Mouse (Mus musculus) C2C12 (cell line): Measurements from ENCODE around the gene Tle4. TPM values are rescaled to one million over a fixed set of nuclear protein-coding genes. Genes with fewer than 3 reads are reported as not detected.

Experiments used
- H3K27me3 ChIP-seq: one replicate; pipeline ENCODE4 v1.6.1; 2011; ENCODE audit not compliant: control insufficient read depth, insufficient read depth, insufficient read length
- H3K36me3 ChIP-seq: one replicate; pipeline ENCODE4 v1.6.1; 2011; ENCODE audit not compliant: control insufficient read depth, insufficient read depth
- H3K4me3 ChIP-seq: one replicate; pipeline ENCODE4 v1.5.1; 2011; ENCODE audit warnings: mild to moderate bottlenecking, control low read depth; ENCODE audit not compliant: poor library complexity, insufficient read depth, severe bottlenecking
- H3K79me2 ChIP-seq: one replicate; pipeline ENCODE4 v1.6.1; 2011; ENCODE audit not compliant: control insufficient read depth, insufficient read depth
- H3K79me3 ChIP-seq: one replicate; pipeline ENCODE4 v1.6.1; 2011; ENCODE audit warnings: low read depth, control low read depth
- H3ac ChIP-seq: one replicate; pipeline ENCODE3; 2011; ENCODE audit warnings: low read depth; ENCODE audit not compliant: control insufficient read depth, insufficient read length
- CEBPB ChIP-seq: IDR thresholded peaks from one replicate; pipeline ENCODE4 v1.6.1; 2011; ENCODE audit warnings: low read depth, mild to moderate bottlenecking, control low read depth, moderate library complexity
- CTCF ChIP-seq: IDR thresholded peaks from one replicate; pipeline ENCODE4 v1.5.1; 2011; ENCODE audit not compliant: control insufficient read depth, insufficient read depth, insufficient read length
- FOSL1 ChIP-seq: IDR thresholded peaks from one replicate; pipeline ENCODE4 v1.8.0; 2011; ENCODE audit warnings: mild to moderate bottlenecking, low read length; ENCODE audit not compliant: poor library complexity, insufficient read depth, severe bottlenecking
- MAX ChIP-seq: IDR thresholded peaks from one replicate; pipeline ENCODE4 v1.6.1; 2011; ENCODE audit warnings: mild to moderate bottlenecking, control low read depth
- MYOD1 ChIP-seq: IDR thresholded peaks from one replicate; pipeline ENCODE4 v1.6.1; 2011; ENCODE audit warnings: low read depth; ENCODE audit not compliant: control insufficient read depth, insufficient read length
- MYOG ChIP-seq: IDR thresholded peaks from one replicate; pipeline ENCODE4 v1.6.1; 2011; ENCODE audit not compliant: control insufficient read depth, insufficient read length; ENCODE audit errors: extremely low read depth
- USF1 ChIP-seq: IDR thresholded peaks from one replicate; pipeline ENCODE4 v1.6.1; 2011; ENCODE audit warnings: low read depth, mild to moderate bottlenecking, control low read depth, moderate library complexity
- polyA plus RNA-seq: library from polyadenylated mRNA; unstranded; fragments of >200 nt; fragmentation: generic; extraction: Trizol; gene quantifications from one replicate; pipeline ENCODE4 v1.2.1, GENCODE M21; 2012; ENCODE audit warnings: missing spikeins

Gene Tle4
- polyA plus RNA-seq, 1 experiment: 0.95 TPM

GRCm38 (mm10) chr19:14499835-14500425 lies 97.9 kb downstream of the Tle4 start:
- no peaks in the 10 kb centered on the region for H3K27me3 ChIP-seq
- H3K79me2 ChIP-seq: no peaks in the 10 kb centered on the region
- H3K36me3 ChIP-seq: no peaks in the 10 kb centered on the region
- TF ChIP-seq CTCF (no peak), MYOG (no peak), FOSL1 (no peak)
- no peak overlapping the region for H3ac ChIP-seq
- H3K4me3 ChIP-seq: no peak overlapping the region
- no peaks in the 10 kb centered on the region for H3K79me3 ChIP-seq

GRCm38 (mm10) chr19:14493047-14493446 lies 104.8 kb downstream of the Tle4 start:
- TF ChIP-seq MAX: no peak
- no peak for TF ChIP-seq CEBPB
- no peak for TF ChIP-seq USF1
- no peak for TF ChIP-seq MYOD1
- TF ChIP-seq CTCF: no peak
- H3K27me3 ChIP-seq: no peaks in the 10 kb centered on the region
- no peak overlapping the region for H3ac ChIP-seq
- H3K79me2 ChIP-seq: no peaks in the 10 kb centered on the region
- H3K79me3 ChIP-seq: no peaks in the 10 kb centered on the region
- no peaks in the 10 kb centered on the region for H3K36me3 ChIP-seq
- H3K4me3 ChIP-seq: no peak overlapping the region

DNA sequence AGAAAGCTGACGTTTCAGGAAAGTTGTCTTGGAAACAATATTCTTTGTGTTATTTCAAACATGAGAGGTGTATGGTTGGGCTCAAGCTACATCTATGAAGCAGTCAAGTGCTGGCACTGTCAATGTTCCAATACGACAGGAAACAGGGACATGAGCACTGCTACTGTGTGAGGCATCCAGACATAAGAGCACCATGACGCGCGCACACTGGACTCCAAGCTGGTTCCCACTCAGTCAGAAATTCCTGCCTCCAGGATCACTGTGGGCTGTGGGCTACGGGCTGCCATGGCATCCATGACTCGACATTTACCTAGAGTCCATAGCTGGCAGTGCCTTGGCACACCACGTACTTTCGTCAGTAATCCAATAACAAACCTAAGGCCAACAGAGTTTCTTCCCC lies 110.7 kb downstream of the Tle4 start:
- no peak overlapping the region for H3K4me3 ChIP-seq
- no peaks in the 10 kb centered on the region for H3K79me2 ChIP-seq
- no peaks in the 10 kb centered on the region for H3K36me3 ChIP-seq
- TF ChIP-seq CEBPB: no peak
- TF ChIP-seq USF1: no peak
- no peak for TF ChIP-seq CTCF
- TF ChIP-seq MYOG: no peak
- no peak for TF ChIP-seq MAX
- no peak for TF ChIP-seq MYOD1
- no peak for TF ChIP-seq FOSL1
- H3K79me3 ChIP-seq: no peaks in the 10 kb centered on the region
- H3K27me3 ChIP-seq: no peaks in the 10 kb centered on the region
- H3ac ChIP-seq: no peak overlapping the region

- no peaks in the 10 kb centered on the region for H3K79me2 ChIP-seq
- no peak overlapping the region for H3K4me3 ChIP-seq
- no peaks in the 10 kb centered on the region for H3K79me3 ChIP-seq
- no peaks in the 10 kb centered on the region for H3K27me3 ChIP-seq
- TF ChIP-seq USF1: no peak
- TF ChIP-seq MAX: no peak
- TF ChIP-seq CEBPB: no peak
- H3K36me3 ChIP-seq: no peaks in the 10 kb centered on the region
- H3ac ChIP-seq: no peak overlapping the region
Measured at GRCm38 (mm10) chr19:14485176-14485575, 112.7 kb downstream of the Tle4 start.

DNA sequence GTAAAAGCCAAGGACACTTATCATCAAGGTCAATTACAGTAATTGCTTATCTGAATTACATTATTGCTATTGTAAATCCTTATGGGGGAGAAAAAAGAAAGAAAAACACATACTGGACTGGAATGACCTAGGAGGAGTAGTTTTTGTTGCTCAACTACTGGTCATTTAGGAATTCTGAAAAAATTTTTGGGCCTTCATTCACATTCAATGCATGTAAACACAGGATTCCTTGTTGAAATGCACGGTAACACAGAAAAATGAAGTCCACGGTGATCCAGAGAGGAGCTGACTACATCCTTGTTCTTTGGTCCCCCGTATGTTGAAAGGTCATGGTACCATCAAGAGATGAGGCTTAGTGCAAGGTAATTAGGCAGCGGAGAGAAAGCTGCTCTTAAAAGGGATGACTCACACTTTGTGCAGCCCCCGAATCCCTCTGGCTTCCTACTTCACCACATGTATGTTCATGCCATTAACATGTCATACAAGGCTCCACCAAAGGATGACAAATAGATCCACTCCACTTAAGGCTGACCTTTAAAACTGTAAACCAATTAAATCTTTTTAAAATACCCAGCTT lies 115.2 kb downstream of the Tle4 start:
- Histone ChIP-seq H3ac (no peak overlapping the region), H3K79me3 (no peaks in the 10 kb centered on the region)
- no peak for TF ChIP-seq MYOD1

DNA sequence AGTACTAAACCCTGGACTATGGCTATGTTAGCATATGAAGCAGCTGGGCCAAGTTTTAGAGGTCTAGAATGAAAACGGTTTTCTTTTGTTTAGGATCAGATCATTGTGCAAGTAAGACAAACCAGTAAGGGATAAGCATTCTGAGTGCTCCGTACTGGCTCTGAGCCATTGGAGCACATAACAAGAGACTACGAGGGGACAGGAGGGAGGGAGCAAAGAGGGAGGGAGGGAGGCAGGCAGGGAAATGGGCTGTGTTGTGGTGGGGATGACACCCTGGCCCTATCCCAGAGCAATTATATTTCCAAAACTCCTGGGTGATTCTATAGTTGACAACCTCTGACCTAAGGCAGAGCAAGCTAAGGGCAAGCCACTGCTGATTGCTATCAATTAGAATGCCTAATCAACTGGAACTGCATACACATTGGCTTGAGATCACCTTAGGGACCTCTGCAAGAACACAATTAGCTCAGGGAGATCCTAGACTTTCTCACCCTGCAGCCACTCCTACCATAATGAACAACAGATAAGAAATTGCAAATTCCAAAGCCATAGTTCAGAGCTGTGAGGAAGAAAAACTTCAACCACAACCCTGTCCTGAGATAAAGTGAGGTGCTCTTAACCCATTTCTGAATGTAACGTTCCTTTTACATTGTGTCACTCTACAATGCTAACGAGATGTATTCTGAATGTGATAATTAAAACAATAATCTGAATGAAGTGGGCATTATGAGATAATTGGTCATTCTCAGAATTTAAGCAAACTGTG lies 115.9 kb downstream of the Tle4 start:
- Histone ChIP-seq H3ac (no peak overlapping the region), H3K79me3 (no peaks in the 10 kb centered on the region), H3K36me3 (no peaks in the 10 kb centered on the region), H3K27me3 (no peaks in the 10 kb centered on the region), H3K4me3 (no peak overlapping the region), H3K79me2 (no peaks in the 10 kb centered on the region)
- TF ChIP-seq MYOG (no peak), USF1 (no peak), CEBPB (no peak), MAX (no peak), CTCF (no peak), FOSL1 (no peak)

More for the DNA sequence above, 115.2 kb downstream of the Tle4 start:
- H3K27me3 ChIP-seq: no peaks in the 10 kb centered on the region
- no peak overlapping the region for H3K4me3 ChIP-seq
- no peaks in the 10 kb centered on the region for H3K79me2 ChIP-seq
- no peaks in the 10 kb centered on the region for H3K36me3 ChIP-seq
